Mouse (Mus musculus) hindbrain, postnatal 0 days (tissue): ENCODE measurements around the gene Sirt6. TPM values are rescaled to one million over a fixed set of nuclear protein-coding genes. Genes with fewer than 3 reads are reported as not detected.

Experiments
- ATAC-seq: fragments of 200-750 bp; cut with Nextera tagmentation; 2 replicates; pipeline ENCODE4 v1.8.0; 2017; ENCODE audit warnings: mild to moderate bottlenecking, moderate TSS enrichment, moderate library complexity
- DNase-seq: peaks from one replicate; pipeline ENCODE4 v3.0.0-alpha.2; 2015; ENCODE audit warnings: low spot score
- H3K27ac ChIP-seq: fragments of 300-500 bp; sonication (generic); 2 replicates; pipeline ENCODE4 v1.5.1; 2014; ENCODE audit warnings: mild to moderate bottlenecking
- H3K27me3 ChIP-seq: fragments of 300-500 bp; sonication (generic); 2 replicates; pipeline ENCODE4 v1.6.1; 2014; ENCODE audit warnings: low read length, mixed read lengths; ENCODE audit not compliant: insufficient read depth
- H3K36me3 ChIP-seq: fragments of 300-500 bp; sonication (generic); 2 replicates; pipeline ENCODE4 v1.6.1; 2014; ENCODE audit warnings: low read length, mixed read lengths; ENCODE audit not compliant: insufficient read depth
- H3K4me1 ChIP-seq: fragments of 300-500 bp; sonication (generic); 2 replicates; pipeline ENCODE4 v1.6.1; 2014; ENCODE audit warnings: antibody characterized with exemption, low read length, mixed read lengths; ENCODE audit not compliant: insufficient read depth
- H3K4me2 ChIP-seq: fragments of 300-500 bp; sonication (generic); 2 replicates; pipeline ENCODE4 v1.6.1; 2014; ENCODE audit warnings: low read depth, mild to moderate bottlenecking, low read length, moderate library complexity, mixed read lengths
- H3K4me3 ChIP-seq: fragments of 300-500 bp; sonication (generic); 2 replicates; pipeline ENCODE4 v1.5.1; 2014; ENCODE audit warnings: low read length
- H3K9ac ChIP-seq: fragments of 300-500 bp; sonication (generic); replicated peaks from 2 replicates; pipeline ENCODE4 v1.6.1; 2014; ENCODE audit warnings: mild to moderate bottlenecking, low read length, moderate library complexity, mixed read lengths
- H3K9me3 ChIP-seq: fragments of 300-500 bp; sonication (generic); 2 replicates; pipeline ENCODE4 v1.6.1; 2016; ENCODE audit warnings: low read length, mixed read lengths
- CTCF ChIP-seq: IDR thresholded peaks from 2 replicates; pipeline ENCODE4 v1.5.1; 2016; ENCODE audit warnings: antibody characterized with exemption, control low read depth, low read depth
- WGBS: fragments of 180-500 bp; shearing (Covaris S2); extraction: QIAGEN DNeasy Blood & Tissue Kit; methylation state at CpG from one replicate; pipeline ENCODE4 v1.1.7; 2014; 5-methylcytosine and 5-hydroxymethylcytosine counted together
- polyA plus RNA-seq: library from polyadenylated mRNA; unstranded; fragments of >200 nt; fragmentation: Nextera tagmentation; extraction: Ambion mirVana; gene quantifications from 2 replicates; pipeline ENCODE4 v1.2.1, GENCODE M21; 2015
- total RNA-seq: library from RNA; depleted of rRNA; stranded (reverse); fragments of >200 nt; gene quantifications from 2 replicates; pipeline ENCODE4 v1.2.3, GENCODE M21; 2014

The Sirt6 gene
- total and polyA plus RNA-seq, 2 experiments from 2014 or later, result 31.5 to 39.0 TPM

GRCm38 (mm10) chr10:81593935-81594334 lies 33.7 kb downstream of the Sirt6 start:
- H3K4me2 ChIP-seq, result no peak overlapping the region
- DNase-seq (no peak), ATAC-seq (no peak)
- peaks cover 20% of the 10 kb centered on the region for H3K4me1 ChIP-seq
- no peak overlapping the region for H3K9ac ChIP-seq
- no peaks in the 10 kb centered on the region for H3K27me3 ChIP-seq
- no peaks in the 10 kb centered on the region for H3K9me3 ChIP-seq
- no peak for TF ChIP-seq CTCF
- no peak overlapping the region for H3K27ac ChIP-seq
- no peak overlapping the region for H3K4me3 ChIP-seq
- 79% methylated on average over 18 of the region's 18 CpGs for WGBS
- H3K36me3 ChIP-seq, result no peaks in the 10 kb centered on the region

- peaks cover 20% of the 10 kb centered on the region for H3K4me1 ChIP-seq
These were observed 34.4 kb downstream of the Sirt6 start for GRCm38 (mm10) chr10:81593223-81593622.

DNA sequence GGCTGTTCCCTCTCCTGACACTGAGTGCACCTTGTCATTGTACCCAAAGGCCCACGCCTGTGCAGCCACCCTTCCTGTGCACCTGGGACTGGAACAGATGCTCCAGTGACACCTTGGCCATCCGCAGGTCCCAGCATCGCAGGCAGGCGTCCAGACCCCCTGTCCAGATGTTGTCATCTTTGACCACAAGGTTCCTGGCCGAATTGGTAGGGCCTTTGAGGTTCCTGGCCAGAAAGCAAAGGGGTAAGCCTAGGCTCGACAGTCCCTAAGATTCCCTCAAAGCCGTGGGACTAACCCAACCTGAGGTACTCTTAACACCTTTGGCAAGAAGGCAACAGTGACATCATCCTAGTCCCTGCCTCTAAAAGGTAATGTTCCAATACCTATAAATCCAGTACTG lies 35.0 kb downstream of the Sirt6 start:
- Histone ChIP-seq H3K36me3 (no peaks in the 10 kb centered on the region), H3K4me2 (no peak overlapping the region), H3K9me3 (no peaks in the 10 kb centered on the region), H3K4me3 (no peak overlapping the region), H3K27me3 (no peaks in the 10 kb centered on the region), H3K9ac (no peak overlapping the region), H3K4me1 (peaks cover 20% of the 10 kb centered on the region), H3K27ac (no peak overlapping the region)
- no peak for DNase-seq
- TF ChIP-seq CTCF, result no peak
- 80% methylated on average over 7 of the region's 7 CpGs for WGBS
- no peak for ATAC-seq

More at GRCm38 (mm10) chr10:81593223-81593622, 34.4 kb downstream of the Sirt6 start:
- Histone ChIP-seq H3K27me3 (no peaks in the 10 kb centered on the region), H3K4me3 (no peak overlapping the region), H3K36me3 (no peaks in the 10 kb centered on the region), H3K4me2 (no peak overlapping the region), H3K9me3 (no peaks in the 10 kb centered on the region), H3K9ac (no peak overlapping the region), H3K27ac (no peak overlapping the region)
- no peak for ATAC-seq
- no peak for TF ChIP-seq CTCF
- no peak for DNase-seq
- WGBS, result 66% methylated on average over 4 of the region's 4 CpGs

DNA sequence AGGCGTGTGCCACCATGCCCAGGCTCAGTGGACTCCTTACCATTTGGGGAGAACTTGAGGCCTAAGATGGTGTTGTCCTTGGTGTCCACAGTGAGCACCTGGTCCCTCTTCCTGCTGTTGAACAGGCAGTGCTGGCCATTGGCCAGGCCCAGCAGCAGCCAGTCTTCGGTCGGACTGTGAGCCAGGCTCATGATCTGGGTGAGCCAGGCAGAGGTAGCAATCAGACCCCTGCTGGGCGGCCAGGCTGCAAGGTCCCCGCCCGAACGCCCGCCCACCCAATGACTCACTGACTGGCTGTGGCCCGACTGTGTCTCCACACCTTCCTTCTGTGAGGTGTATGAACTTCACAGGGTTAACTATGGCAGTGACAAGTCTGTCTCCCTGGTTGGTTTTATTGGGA lies 35.8 kb downstream of the Sirt6 start:
- H3K27ac ChIP-seq, result no peak overlapping the region
- H3K9ac ChIP-seq, result no peak overlapping the region
- peaks cover 15% of the 10 kb centered on the region for H3K4me1 ChIP-seq
- no peaks in the 10 kb centered on the region for H3K9me3 ChIP-seq
- H3K4me3 ChIP-seq, result no peak overlapping the region
- no peaks in the 10 kb centered on the region for H3K36me3 ChIP-seq
- WGBS, result 62% methylated on average over 9 of the region's 9 CpGs
- no peak for TF ChIP-seq CTCF
- no peaks in the 10 kb centered on the region for H3K27me3 ChIP-seq
- no peak for DNase-seq
- ATAC-seq, result no peak
- H3K4me2 ChIP-seq, result no peak overlapping the region

DNA sequence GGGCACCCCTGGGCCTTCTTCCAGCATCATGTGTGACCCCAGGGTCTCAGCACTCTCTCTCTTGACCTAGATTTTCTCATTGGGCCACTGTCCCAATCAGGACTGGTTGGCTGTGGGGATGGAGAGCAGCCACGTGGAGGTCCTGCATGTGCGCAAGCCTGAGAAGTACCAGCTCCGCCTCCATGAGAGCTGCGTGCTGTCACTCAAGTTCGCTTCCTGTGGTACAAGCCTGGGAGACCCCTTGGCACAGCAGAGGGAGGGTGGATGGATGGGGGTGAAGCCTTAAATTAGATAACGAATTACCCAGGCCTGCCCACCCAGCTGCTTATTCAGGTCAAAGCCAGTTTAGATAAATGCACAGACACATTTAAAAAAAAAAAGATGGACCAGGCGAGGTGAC lies 38.9 kb downstream of the Sirt6 start:
- Histone ChIP-seq H3K4me2 (no peak overlapping the region), H3K9me3 (no peaks in the 10 kb centered on the region), H3K27ac (no peak overlapping the region), H3K27me3 (peaks cover 6% of the 10 kb centered on the region; the same call in 1 of the 2 replicates), H3K4me1 (no peaks in the 10 kb centered on the region), H3K9ac (no peak overlapping the region), H3K4me3 (no peak overlapping the region), H3K36me3 (no peaks in the 10 kb centered on the region)
- DNase-seq (no peak), ATAC-seq (no peak)
- no peak for TF ChIP-seq CTCF
- WGBS, result 70% methylated on average over 7 of the region's 7 CpGs

- TF ChIP-seq CTCF, result no peak
- Histone ChIP-seq H3K36me3 (no peaks in the 10 kb centered on the region), H3K4me3 (no peak overlapping the region), H3K4me1 (peaks cover 4% of the 10 kb centered on the region; the same call in 1 of the 2 replicates), H3K4me2 (no peak overlapping the region), H3K9ac (no peak overlapping the region), H3K27ac (no peak overlapping the region), H3K27me3 (peaks cover 6% of the 10 kb centered on the region; the same call in 1 of the 2 replicates), H3K9me3 (no peaks in the 10 kb centered on the region)
- DNase-seq (no peak), ATAC-seq (no peak)
- WGBS, result 39% methylated on average over 6 of the region's 6 CpGs
These were observed 44.2 kb downstream of the Sirt6 start for GRCm38 (mm10) chr10:81583347-81583746.

GRCm38 (mm10) chr10:81580441-81581070 lies 47.0 kb downstream of the Sirt6 start:
- Histone ChIP-seq H3K27me3 (peaks cover 11% of the 10 kb centered on the region; the same call in 1 of the 2 replicates), H3K4me2 (no peak overlapping the region)
- 58% methylated on average over 25 of the region's 25 CpGs for WGBS

More at GRCm38 (mm10) chr10:81580441-81581070, 47.0 kb downstream of the Sirt6 start:
- DNase-seq, result no peak
- Histone ChIP-seq H3K4me1 (peaks cover 7% of the 10 kb centered on the region), H3K9ac (no peak overlapping the region), H3K4me3 (no peak overlapping the region), H3K27ac (no peak overlapping the region), H3K9me3 (no peaks in the 10 kb centered on the region), H3K36me3 (no peaks in the 10 kb centered on the region)
- ATAC-seq, result no peak; the same call in 1 of the 2 replicates
- TF ChIP-seq CTCF, result peak; percentile 56
